Comparison of ENCODE assay signal across 8 mouse cellular contexts in genomic region chr11:67897064-67897560, GRCm38 (mm10). TPM values are rescaled to one million over a fixed set of nuclear protein-coding genes. Genes with fewer than 3 reads are reported as not detected.
DNase-seq lines count a peak whose midpoint lies in the region; ATAC-seq and TF ChIP-seq lines count a peak whose summit lies in the region.

No protein-coding gene starts in this region.

- H3K27ac ChIP-seq in lung, postnatal 0 days (ENCODE audit: low read length), result no peak overlapping the region

- no peak for ATAC-seq in CD4-positive, CD25-positive, alpha-beta regulatory T cell, adult 4 months
- ATAC-seq in lung, postnatal 0 days, result peak; percentile 89

- no peak for TF ChIP-seq EP300 in lung, postnatal 0 days (IDR thresholded peaks at IDR 0.05)

- H3K27me3 ChIP-seq in lung, postnatal 0 days (replicated peaks; ENCODE audit: insufficient read depth, low read length), result no peaks in the 10 kb centered on the region

- H3K36me3 ChIP-seq in lung, postnatal 0 days (ENCODE audit: insufficient read depth, low read length), result no peaks in the 10 kb centered on the region

- DNase-seq in CD4-positive, CD25-positive, alpha-beta regulatory T cell, adult 2 months (ENCODE audit: low read depth, low spot score), result peak; percentile 69
- peak; percentile 96 for DNase-seq in adrenal gland, adult 2 months
- DNase-seq in embryo, embryonic 9.5 days (ENCODE audit: extremely low spot score), result peak; percentile 38
- peak; percentile 92 to 93 for DNase-seq in heart, postnatal 10 days
- peak; percentile 69 for DNase-seq in layer of hippocampus, adult 11-12 months (ENCODE audit: low spot score)
- DNase-seq in lung, postnatal 0 days (ENCODE audit: low spot score), result peak; percentile 74
- DNase-seq in right cerebral cortex, postnatal 4 days, result peak; percentile 45

- no peak overlapping the region for H3K9ac ChIP-seq in lung, postnatal 0 days (replicated peaks; ENCODE audit: low read depth)

- H3K4me2 ChIP-seq in lung, postnatal 0 days (replicated peaks; ENCODE audit: low read depth, low read length), result no peak overlapping the region

- no peaks in the 10 kb centered on the region for H3K4me1 ChIP-seq in lung, postnatal 0 days (ENCODE audit: insufficient read depth, low read depth, low read length)

- 36% methylated on average over 8 of the region's 8 CpGs for WGBS in lung, postnatal 0 days

- no peak overlapping the region for H3K4me3 ChIP-seq in lung, postnatal 0 days (ENCODE audit: low read depth, low read length)

- TF ChIP-seq CTCF in lung, postnatal 0 days (IDR thresholded peaks at IDR 0.05), result peak; percentile 94

- intact Hi-C loops in heart, postnatal 10 days (cut with DNase I), result loop anchor here (2.0 to 10.0 kb wide), 3 partner anchors 30 to 508 kb away; partner anchors contain the start of genes Cfap52 and Ntn1

- no peaks in the 10 kb centered on the region for H3K9me3 ChIP-seq in lung, postnatal 0 days (ENCODE audit: low read length)

RNA-seq across cellular contexts. Expression of gene Usp43, which starts 24.8 kb away (rescaled TPM):
- not detected for polyA plus RNA-seq in CD4-positive, CD25-positive, alpha-beta regulatory T cell, adult 4 months (2017; shearing (Covaris generic))
- 1 to 10 TPM; 1.0 to 1.1 TPM for total RNA-seq in adrenal gland, adult 2 months (2021)
- polyA plus RNA-seq in adrenal gland, adult 2 months (2012; rRNA removed), result 1.5 and 1.7 TPM in 2 replicates
- 1 to 10 TPM; 6.4 to 8.1 TPM for total RNA-seq in heart, postnatal 10 days (2021)
- polyA plus RNA-seq in lung, postnatal 0 days (2015; fragmentation: Nextera tagmentation; extraction: Ambion mirVana), result 2.7 and 3.0 TPM in 2 replicates

Comparison
In these comparisons a context has a peak if more than half of its experiments do, and no peak if none do; other contexts are left out.
1. DNase-seq: peak in every context shown above with its lines; median percentile 96 in adrenal gland, adult 2 months; 92 in heart, postnatal 10 days; 74 in lung, postnatal 0 days; 69 in CD4-positive, CD25-positive, alpha-beta regulatory T cell, adult 2 months; 69 in layer of hippocampus, adult 11-12 months; 45 in right cerebral cortex, postnatal 4 days; 38 in embryo, embryonic 9.5 days.